Comparison of ENCODE assay signal across 9 mouse cellular contexts in the genomic region with DNA sequence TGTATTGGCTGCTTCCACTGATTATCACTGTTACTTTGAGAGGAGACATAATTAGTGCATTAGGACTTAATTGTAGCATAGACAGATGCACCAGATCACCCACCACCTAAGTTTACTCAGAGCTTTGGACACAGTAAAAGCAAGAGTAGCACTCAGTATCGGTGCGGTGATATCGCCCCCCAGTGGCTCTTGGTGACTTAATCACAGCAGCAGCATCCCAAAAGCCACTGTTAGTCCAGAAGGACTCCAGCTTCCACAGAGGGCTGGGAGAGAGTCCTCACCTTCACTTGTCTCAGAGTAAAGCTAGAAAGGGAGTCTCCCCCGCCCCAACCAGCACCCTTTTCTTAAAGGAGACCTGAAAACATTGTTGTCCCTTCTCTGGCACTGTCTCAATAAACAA. TPM values are rescaled to one million over a fixed set of nuclear protein-coding genes. Genes with fewer than 3 reads are reported as not detected.
A peak's percentile ranks its signal among the peaks of the same experiment; 100 is the strongest.
DNase-seq lines count a peak whose midpoint lies in the region; ATAC-seq and TF ChIP-seq lines count a peak whose summit lies in the region.
"Had no signal": no experiment of that assay in that cellular context is flagged by ENCODE, and none has a peak within 500 bp of the region (broad histone marks: within the 10 kb centered on the region; RNA-seq: fewer than 3 reads in every experiment).

No protein-coding gene starts in this region.

- no peak overlapping the region for H3K4me2 ChIP-seq in embryonic facial prominence, embryonic 14.5 days (ENCODE audit: low read depth, low read length)
- H3K4me2 ChIP-seq: liver, embryonic 13.5 days had no signal

- peak; percentile 78 for DNase-seq in layer of hippocampus, adult 11-12 months (ENCODE audit: low spot score)
- no peak for DNase-seq in layer of hippocampus, adult 9-10 months (ENCODE audit: low spot score)
- peak; percentile 84 for DNase-seq in embryonic facial prominence, embryonic 14.5 days (ENCODE audit: low spot score)
- DNase-seq in heart, postnatal 36 days: peak; percentile 56 to 72
- peak; percentile 61 to 86 for DNase-seq in layer of hippocampus, postnatal 25 days (ENCODE audit: extremely low spot score in 1 of 2, low spot score in 1 of 2)
- DNase-seq in mesoderm, embryonic 11.5 days (ENCODE audit: low read depth, low spot score): peak; percentile 66
- peak; percentile 38 for DNase-seq in thymus, postnatal 0 days (ENCODE audit: low spot score)
- DNase-seq: liver, embryonic 13.5 days had no signal

- WGBS in bone marrow, adult 2 months: 7% methylated on average over 4 of the region's 4 CpGs
- 4% methylated on average over 4 of the region's 4 CpGs for WGBS in embryonic facial prominence, embryonic 14.5 days

- H3K4me3 ChIP-seq in bone marrow, adult 2 months (replicated peaks; ENCODE audit: control insufficient read depth, low read depth, low read length): no peak overlapping the region
- H3K4me3 ChIP-seq in embryonic facial prominence, embryonic 14.5 days (ENCODE audit: low read depth, low read length): no peak overlapping the region
- H3K4me3 ChIP-seq: liver, embryonic 13.5 days had no signal

- H3K36me3 ChIP-seq in embryonic facial prominence, embryonic 14.5 days (ENCODE audit: control insufficient read depth, insufficient read depth, low read length): no peaks in the 10 kb centered on the region
- H3K36me3 ChIP-seq: liver, embryonic 13.5 days had no signal

- intact Hi-C loops in heart, postnatal 36 days (cut with DNase I): loop anchor here (2.0 to 5.0 kb wide), 3 partner anchors 69 to 291 kb away; a partner anchor contains a TSS

- TF ChIP-seq POLR2A in bone marrow, adult 2 months (IDR thresholded peaks at IDR 0.05; ENCODE audit: borderline replicate concordance, control insufficient read depth, low read depth, low read length): no peak

- TF ChIP-seq CTCF in bone marrow, adult 2 months (IDR thresholded peaks at IDR 0.05; ENCODE audit: control insufficient read depth, insufficient read depth, low read length): 0 out of 2 replicates have a peak, but pooled peaks have one; percentile 11

- peak; percentile 53; the same call in 1 of the 2 replicates for ATAC-seq in embryonic facial prominence, embryonic 14.5 days (ENCODE audit: low read depth)

- no peaks in the 10 kb centered on the region for H3K27me3 ChIP-seq in embryonic facial prominence, embryonic 14.5 days (replicated peaks; ENCODE audit: control insufficient read depth, insufficient read depth, low read length)
- H3K27me3 ChIP-seq: liver, embryonic 13.5 days had no signal

- no peaks in the 10 kb centered on the region for H3K9me3 ChIP-seq in embryonic facial prominence, embryonic 14.5 days (ENCODE audit: control insufficient read depth, low read length)
- H3K9me3 ChIP-seq: liver, embryonic 13.5 days had no signal

- H3K4me1 ChIP-seq in bone marrow, adult 2 months (ENCODE audit: control insufficient read depth, insufficient read depth, low read length): no peaks in the 10 kb centered on the region; the same call in 1 of the 2 replicates
- H3K4me1 ChIP-seq in embryonic facial prominence, embryonic 14.5 days (ENCODE audit: control insufficient read depth, insufficient read depth, low read length): no peaks in the 10 kb centered on the region

- H3K9ac ChIP-seq in embryonic facial prominence, embryonic 14.5 days (ENCODE audit: low read depth, low read length): no peak overlapping the region
- H3K9ac ChIP-seq: liver, embryonic 13.5 days had no signal

- no peak overlapping the region for H3K27ac ChIP-seq in bone marrow, adult 2 months (ENCODE audit: control insufficient read depth, insufficient read depth, low read depth, low read length, poor library complexity)
- H3K27ac ChIP-seq in embryonic facial prominence, embryonic 14.5 days (replicated peaks; ENCODE audit: low read depth, low read length): no peak overlapping the region
- H3K27ac ChIP-seq: liver, embryonic 13.5 days had no signal

RNA-seq across cellular contexts. Expression of a gene that starts 15.7 kb away (rescaled TPM):
- not detected in 2 replicates for polyA plus RNA-seq in bone marrow, adult 2 months (2011; ENCODE audit: insufficient read depth, insufficient read length, low replicate concordance, missing spikeins)
- 0.80 and 0.86 TPM in 2 replicates for polyA plus RNA-seq in embryonic facial prominence, embryonic 14.5 days (2014; fragmentation: Nextera tagmentation; extraction: Ambion mirVana)
- under 1 TPM; 0.24 to 0.58 TPM for total RNA-seq in heart, postnatal 36 days (2021)
- under 1 TPM in 1 of 2 experiments, not detected in 1; 0.27 TPM for total RNA-seq in layer of hippocampus, postnatal 25 days (2021)
- 0.33 TPM in 2 replicates for polyA plus RNA-seq in thymus, postnatal 0 days (2015; fragmentation: Nextera tagmentation; extraction: Ambion mirVana)
- polyA plus RNA-seq: liver, embryonic 13.5 days had no signal
